15 mouse cellular contexts compared by ENCODE assay signal in genomic region chr9:70878823-70879222, GRCm38 (mm10).
A peak's percentile ranks its signal among the peaks of the same experiment; 100 is the strongest.
DNase-seq lines count a peak whose midpoint lies in the region; TF ChIP-seq lines count a peak whose summit lies in the region.
"Had no signal": no experiment of that assay in that cellular context is flagged by ENCODE, and none has a peak within 500 bp of the region (broad histone marks: within the 10 kb centered on the region; RNA-seq: fewer than 3 reads in every experiment).

No protein-coding gene starts in this region.

- no peak for TF ChIP-seq CTCF in thymus, adult 2 months (IDR thresholded peaks at IDR 0.05; ENCODE audit: borderline replicate concordance, control insufficient read depth, extremely low read depth, insufficient read depth, low read length, poor library complexity)

- no peaks in the 10 kb centered on the region for H3K27me3 ChIP-seq in thymus, adult 2 months (ENCODE audit: control insufficient read depth, insufficient read depth, low read length)
- H3K27me3 ChIP-seq: embryonic facial prominence, embryonic 12.5 days; Patski had no signal

- DNase-seq in cerebellum, adult 9-10 months = peak; percentile 31
- no peak for DNase-seq in cerebellum, postnatal 4 days (ENCODE audit: low spot score in 2 of 2)
- peak; percentile 30 for DNase-seq in layer of hippocampus, adult 9-10 months (ENCODE audit: low spot score)
- no peak for DNase-seq in layer of hippocampus, postnatal 25 days (ENCODE audit: extremely low spot score in 1 of 2, low spot score in 1 of 2)
- DNase-seq in thymus, adult 2 months = peak; percentile 13
- DNase-seq in thymus, postnatal 10 days (ENCODE audit: low spot score in 2 of 2) = no peak
- DNase-seq in adrenal gland, adult (ENCODE audit: inconsistent age in 2 of 2, low spot score in 1 of 2) = no peak
- DNase-seq in gastrocnemius, adult 8-10 months (ENCODE audit: low spot score in 2 of 2) = no peak
- DNase-seq: gastrocnemius, postnatal 36 days; heart, postnatal 36 days; lung, embryonic 14.5 days; midbrain, embryonic 14.5 days had no signal

- H3K4me3 ChIP-seq in thymus, adult 2 months (ENCODE audit: control insufficient read depth, insufficient read depth, low read length) = no peak overlapping the region
- H3K4me3 ChIP-seq: embryonic facial prominence, embryonic 12.5 days had no signal

- H3K4me1 ChIP-seq in thymus, adult 2 months (replicated peaks; ENCODE audit: control insufficient read depth, insufficient read depth, low read length) = peaks cover 3% of the 10 kb centered on the region
- H3K4me1 ChIP-seq: embryonic facial prominence, embryonic 12.5 days had no signal

- H3K27ac ChIP-seq in thymus, adult 2 months (ENCODE audit: control insufficient read depth, insufficient read depth, low read length) = no peak overlapping the region
- H3K27ac ChIP-seq: embryonic facial prominence, embryonic 12.5 days; kidney, postnatal 0 days had no signal

- H3K36me3 ChIP-seq in thymus, adult 2 months (ENCODE audit: control insufficient read depth, insufficient read depth, low read length) = no peaks in the 10 kb centered on the region
- H3K36me3 ChIP-seq: embryonic facial prominence, embryonic 12.5 days had no signal

- no peak for TF ChIP-seq POLR2A in thymus, adult 2 months (IDR thresholded peaks at IDR 0.05; ENCODE audit: control insufficient read depth, extremely low read depth, insufficient read depth, low read length, poor library complexity)

Comparison
In these comparisons a context has a peak if more than half of its experiments do, and no peak if none do; other contexts are left out.
1. DNase-seq: peak in cerebellum, adult 9-10 months (single experiment), layer of hippocampus, adult 9-10 months (single experiment) and thymus, adult 2 months (single experiment); none in cerebellum, postnatal 4 days (0 of 2), layer of hippocampus, postnatal 25 days (0 of 2), thymus, postnatal 10 days (0 of 2), adrenal gland, adult (0 of 2) and gastrocnemius, adult 8-10 months (0 of 2).